Mouse (Mus musculus): Measurements from ENCODE around the gene Suv39h1.

GRCm38 (mm10) chrX:8018286-8018685 is 56.3 kb downstream of the Suv39h1 start, which contains the start of gene Glod5:
- no peak for TF ChIP-seq CTCF (IDR thresholded peaks at IDR 0.05; ENCODE audit: extremely low read depth, insufficient read depth, low read length)
- no peak for TF ChIP-seq POLR2A (IDR thresholded peaks at IDR 0.05; ENCODE audit: extremely low read depth, insufficient read depth, low read length)

Measured in cortical plate, adult 2 months (tissue).